Mouse (Mus musculus) spleen, adult 2 months (tissue): ENCODE results near the gene Dynlrb2. TPM values are rescaled to one million over a fixed set of nuclear protein-coding genes. Genes with fewer than 3 reads are reported as not detected.

Source experiments
- DNase-seq, 2 experiments: peaks; one replicate each; pipeline versions ENCODE4 v3.0.0 to v3.0.0-alpha.2; 2012 to 2021; ENCODE audit warnings: low spot score in 2 of 2, low read depth in 1 of 2
- H3K27ac ChIP-seq: fragments of 200-500 bp; 2 replicates; pipeline ENCODE4 v1.5.1; 2012; ENCODE audit warnings: low read length, inconsistent platforms; ENCODE audit not compliant: insufficient read depth
- H3K27me3 ChIP-seq: fragments of 200-500 bp; 2 replicates; pipeline ENCODE4 v1.6.1; 2012; ENCODE audit warnings: mild to moderate bottlenecking, moderate library complexity, low read length, inconsistent platforms; ENCODE audit not compliant: control insufficient read depth, insufficient read depth
- H3K36me3 ChIP-seq: fragments of 200-500 bp; 2 replicates; pipeline ENCODE4 v1.6.1; 2012; ENCODE audit warnings: mild to moderate bottlenecking, low read length, inconsistent platforms; ENCODE audit not compliant: control insufficient read depth, insufficient read depth
- H3K4me1 ChIP-seq: fragments of 200-500 bp; 2 replicates; pipeline ENCODE4 v1.6.1; 2011; ENCODE audit warnings: inconsistent platforms; ENCODE audit not compliant: control insufficient read depth, insufficient read depth, insufficient read length
- H3K4me3 ChIP-seq: fragments of 200-500 bp; 2 replicates; pipeline ENCODE4 v1.5.1; 2011; ENCODE audit warnings: mild to moderate bottlenecking, inconsistent platforms; ENCODE audit not compliant: insufficient read depth, insufficient read length; ENCODE audit errors: extremely low read depth
- CTCF ChIP-seq: fragments of 200-500 bp; IDR thresholded peaks from 2 replicates; pipeline ENCODE4 v1.5.1; 2011; ENCODE audit warnings: mild to moderate bottlenecking, inconsistent platforms; ENCODE audit not compliant: insufficient read depth, insufficient read length, insufficient replicate concordance; ENCODE audit errors: extremely low read depth
- POLR2A ChIP-seq: fragments of 200-500 bp; IDR thresholded peaks from 2 replicates; pipeline ENCODE4 v1.6.1; 2011; ENCODE audit warnings: low read depth, low read length, inconsistent platforms
- WGBS: fragments of 180-500 bp; shearing (Covaris S2); methylation state at CpG from one replicate; pipeline ENCODE4 v1.1.7; 2018; 5-methylcytosine and 5-hydroxymethylcytosine counted together
- polyA plus RNA-seq: library from polyadenylated mRNA; depleted of rRNA; stranded (reverse); fragments of >200 nt; gene quantifications from 2 replicates; pipeline ENCODE4 v1.2.3, GENCODE M21; 2012

The Dynlrb2 gene
- polyA plus RNA-seq, 1 experiment = not detected

- 89% methylated on average over 5 of the region's 5 CpGs for WGBS
- H3K27ac ChIP-seq = no peak overlapping the region
- H3K27me3 ChIP-seq = no peaks in the 10 kb centered on the region
- no peaks in the 10 kb centered on the region for H3K36me3 ChIP-seq
- H3K4me1 ChIP-seq = no peaks in the 10 kb centered on the region
- H3K4me3 ChIP-seq = no peak overlapping the region
- TF ChIP-seq CTCF = no peak
- TF ChIP-seq POLR2A = no peak
- DNase-seq = no peak
Measured at GRCm38 (mm10) chr8:116519676-116520075, 14.9 kb downstream of the Dynlrb2 start.

- whole genome bisulfite sequencing = 90% methylated on average over 4 of the region's 4 CpGs
- TF ChIP-seq POLR2A (no peak), CTCF (no peak)
- H3K4me1 ChIP-seq = no peaks in the 10 kb centered on the region
- no peaks in the 10 kb centered on the region for H3K27me3 ChIP-seq
- H3K27ac ChIP-seq = no peak overlapping the region
- no peak for DNase-seq
- no peak overlapping the region for H3K4me3 ChIP-seq
- no peaks in the 10 kb centered on the region for H3K36me3 ChIP-seq
Measured at GRCm38 (mm10) chr8:116521208-116521607, 16.4 kb downstream of the Dynlrb2 start.

GRCm38 (mm10) chr8:116521641-116522040 lies 16.9 kb downstream of the Dynlrb2 start:
- no peak for DNase-seq
- WGBS = 90% methylated on average over 3 of the region's 3 CpGs
- H3K36me3 ChIP-seq = no peaks in the 10 kb centered on the region

GRCm38 (mm10) chr8:116522104-116522767 lies 17.5 kb downstream of the Dynlrb2 start:
- Histone ChIP-seq H3K27me3 (no peaks in the 10 kb centered on the region), H3K4me3 (no peak overlapping the region), H3K4me1 (no peaks in the 10 kb centered on the region), H3K27ac (no peak overlapping the region), H3K36me3 (no peaks in the 10 kb centered on the region)
- WGBS = 86% methylated on average over 11 of the region's 11 CpGs
- no peak for DNase-seq
- TF ChIP-seq CTCF (no peak), POLR2A (no peak)

More at GRCm38 (mm10) chr8:116521641-116522040, 16.9 kb downstream of the Dynlrb2 start:
- Histone ChIP-seq H3K4me1 (no peaks in the 10 kb centered on the region), H3K27ac (no peak overlapping the region), H3K27me3 (no peaks in the 10 kb centered on the region), H3K4me3 (no peak overlapping the region)
- TF ChIP-seq POLR2A (no peak), CTCF (no peak)

GRCm38 (mm10) chr8:116524915-116525314 lies 20.1 kb downstream of the Dynlrb2 start:
- no peak for DNase-seq
- Histone ChIP-seq H3K27ac (no peak overlapping the region), H3K36me3 (no peaks in the 10 kb centered on the region), H3K27me3 (no peaks in the 10 kb centered on the region), H3K4me3 (no peak overlapping the region), H3K4me1 (no peaks in the 10 kb centered on the region)
- TF ChIP-seq CTCF = no peak
- 84% methylated on average over 7 of the region's 7 CpGs for WGBS

GRCm38 (mm10) chr8:116528736-116529135 lies 24.0 kb downstream of the Dynlrb2 start:
- Histone ChIP-seq H3K36me3 (no peaks in the 10 kb centered on the region), H3K4me1 (no peaks in the 10 kb centered on the region), H3K4me3 (no peak overlapping the region), H3K27me3 (no peaks in the 10 kb centered on the region), H3K27ac (no peak overlapping the region)
- 82% methylated on average over 7 of the region's 7 CpGs for WGBS
- TF ChIP-seq POLR2A (no peak), CTCF (no peak)
- DNase-seq = no peak

GRCm38 (mm10) chr8:116533081-116533480 lies 28.3 kb downstream of the Dynlrb2 start:
- H3K27ac ChIP-seq = no peak overlapping the region
- no peaks in the 10 kb centered on the region for H3K27me3 ChIP-seq
- WGBS = 80% methylated on average over 6 of the region's 6 CpGs
- TF ChIP-seq CTCF (no peak), POLR2A (no peak)
- no peak for DNase-seq
- H3K36me3 ChIP-seq = no peaks in the 10 kb centered on the region
- no peaks in the 10 kb centered on the region for H3K4me1 ChIP-seq
- no peak overlapping the region for H3K4me3 ChIP-seq
